Mouse (Mus musculus) E14TG2a.4 (cell line): ENCODE data around the gene Ptprn.

Source experiments
- H3K27me3 ChIP-seq: 2 replicates; pipeline ENCODE4 v1.6.1; 2014; ENCODE audit warnings: low read length, control low read depth; ENCODE audit not compliant: insufficient read depth
- H3K36me3 ChIP-seq: 2 replicates; pipeline ENCODE4 v1.6.1; 2014; ENCODE audit warnings: low read length, control low read depth; ENCODE audit not compliant: insufficient read depth
- H3K4me1 ChIP-seq: replicated peaks from 2 replicates; pipeline ENCODE4 v1.6.1; 2014; ENCODE audit warnings: low read depth, low read length, control low read depth
- H3K4me3 ChIP-seq: replicated peaks from 2 replicates; pipeline ENCODE4 v1.5.1; 2014; ENCODE audit warnings: mild to moderate bottlenecking, low read length
- H3K9me3 ChIP-seq: 2 replicates; pipeline ENCODE4 v1.6.1; 2014; ENCODE audit warnings: low read length, control low read depth
- CTCF ChIP-seq: conservative IDR thresholded peaks from 2 replicates; pipeline ENCODE4 v1.5.1; 2014; ENCODE audit warnings: low read length
- NANOG ChIP-seq: IDR thresholded peaks from 2 replicates; pipeline ENCODE4 v1.6.1; 2014; ENCODE audit warnings: borderline replicate concordance, low read length, mixed read lengths
- POU5F1 ChIP-seq: IDR thresholded peaks from 2 replicates; pipeline ENCODE4 v1.6.1; 2014; ENCODE audit warnings: low read length, borderline replicate concordance

Ptprn gene

DNA sequence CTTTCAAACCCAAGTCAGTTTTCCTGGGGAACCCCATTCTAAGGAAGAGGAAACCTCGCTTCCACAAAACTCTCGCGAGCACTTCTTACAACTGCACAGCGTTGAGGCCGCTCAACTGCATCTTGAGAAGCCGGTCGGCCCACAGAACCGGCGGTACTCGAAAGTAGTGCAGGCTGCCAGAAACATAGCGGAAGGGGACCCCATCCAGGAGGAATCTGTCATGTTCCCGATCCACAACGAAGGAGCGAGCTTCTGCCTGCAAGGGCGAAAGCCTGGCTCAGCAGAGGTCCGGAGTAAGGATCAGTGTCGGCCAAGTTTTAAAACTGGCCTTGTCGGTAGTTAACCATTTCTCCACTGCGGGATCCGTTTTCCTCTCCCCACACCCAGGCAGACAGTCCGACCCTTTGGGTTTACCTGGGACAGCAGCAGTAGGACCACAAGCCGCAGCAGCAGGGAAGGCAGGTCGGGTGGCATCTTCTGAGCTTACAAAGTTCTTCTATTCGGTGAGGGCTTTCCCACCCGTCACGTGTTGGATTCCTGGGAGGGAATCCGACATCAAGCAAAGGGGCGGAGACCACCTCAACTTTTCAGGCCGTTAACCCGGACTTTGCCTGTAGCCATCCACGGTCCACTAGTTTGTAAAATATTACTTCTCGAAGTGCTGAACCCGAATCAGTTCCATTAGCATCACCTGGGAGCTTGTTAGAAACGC, 55.2 kb downstream of the Ptprn start:
- H3K4me1 ChIP-seq = peaks cover 54% of the 10 kb centered on the region
- no peak for TF ChIP-seq NANOG
- no peak for TF ChIP-seq CTCF
- TF ChIP-seq POU5F1 = no peak
- peak overlapping the region; percentile 78 for H3K4me3 ChIP-seq
- H3K9me3 ChIP-seq = no peaks in the 10 kb centered on the region; the same call in 1 of the 2 replicates
- H3K27me3 ChIP-seq = no peaks in the 10 kb centered on the region
- H3K36me3 ChIP-seq = peaks cover 40% of the 10 kb centered on the region

DNA sequence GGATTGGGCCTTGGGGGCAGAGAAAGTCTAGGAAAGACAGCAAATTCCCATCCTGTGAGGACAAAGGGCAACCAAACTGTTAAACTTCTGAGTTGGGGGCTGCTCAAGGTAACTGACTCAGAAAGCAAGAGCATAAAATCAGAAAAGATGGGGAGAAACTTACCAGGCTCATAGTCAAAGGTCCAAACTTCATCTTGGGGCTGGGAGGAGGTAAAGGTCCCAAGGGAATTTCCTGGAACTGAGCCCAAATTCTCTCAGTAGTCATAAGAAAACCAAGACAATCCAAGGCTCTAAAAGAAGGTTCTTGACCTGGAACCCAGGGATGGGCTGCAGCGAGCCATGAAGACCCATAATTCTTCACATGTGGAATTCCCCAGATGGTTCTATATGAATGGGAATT, 63.1 kb downstream of the Ptprn start:
- H3K27me3 ChIP-seq = no peaks in the 10 kb centered on the region
- H3K36me3 ChIP-seq = peaks cover 49% of the 10 kb centered on the region
- H3K4me1 ChIP-seq = peaks cover 21% of the 10 kb centered on the region
- no peak for TF ChIP-seq POU5F1
- no peak for TF ChIP-seq CTCF
- no peak for TF ChIP-seq NANOG
- no peak overlapping the region for H3K4me3 ChIP-seq
- H3K9me3 ChIP-seq = no peaks in the 10 kb centered on the region
